Mouse (Mus musculus): ENCODE data around the gene Gm10130. TPM values are rescaled to one million over a fixed set of nuclear protein-coding genes. Genes with fewer than 3 reads are reported as not detected.

The Gm10130 gene
- polyA plus RNA-seq (2014; fragmentation: Illumina TruSeq; extraction: RNeasy Lipid Tissue Mini Kit (QIAGEN cat#74804); ENCODE audit: low replicate concordance) = 3.2 TPM

GRCm38 (mm10) chr2:150323402-150323801, at the start of gene Gm10130:
TSS of gene Gm10130 (plus strand) at chr2:150323702.

GRCm38 (mm10) chr2:150362113-150362877, 38.8 kb downstream of the Gm10130 start, which contains the start of gene 3300002I08Rik:
TSS of gene 3300002I08Rik (minus strand) at chr2:150362765.

Other genes with a start within 250 kb of the Gm10130 start
- 57.8 TPM for gene Zfp120, start 187.0 kb upstream of the Gm10130 start, polyA plus RNA-seq (2014; fragmentation: Illumina TruSeq; extraction: RNeasy Lipid Tissue Mini Kit (QIAGEN cat#74804); ENCODE audit: low replicate concordance)
- gene Gm10770, start 144.0 kb upstream of the Gm10130 start, polyA plus RNA-seq (2014; fragmentation: Illumina TruSeq; extraction: RNeasy Lipid Tissue Mini Kit (QIAGEN cat#74804); ENCODE audit: low replicate concordance) = not detected
- not detected for gene Gm14139, start 141.9 kb upstream of the Gm10130 start, polyA plus RNA-seq (2014; fragmentation: Illumina TruSeq; extraction: RNeasy Lipid Tissue Mini Kit (QIAGEN cat#74804); ENCODE audit: low replicate concordance)
- 45.8 TPM for gene Zfp937, start 105.6 kb upstream of the Gm10130 start, polyA plus RNA-seq (2014; fragmentation: Illumina TruSeq; extraction: RNeasy Lipid Tissue Mini Kit (QIAGEN cat#74804); ENCODE audit: low replicate concordance)
- 23.4 TPM for gene Gm21994, start 68.1 kb upstream of the Gm10130 start, polyA plus RNA-seq (2014; fragmentation: Illumina TruSeq; extraction: RNeasy Lipid Tissue Mini Kit (QIAGEN cat#74804); ENCODE audit: low replicate concordance)
- not detected for gene Gm14124, start 66.2 kb upstream of the Gm10130 start, polyA plus RNA-seq (2014; fragmentation: Illumina TruSeq; extraction: RNeasy Lipid Tissue Mini Kit (QIAGEN cat#74804); ENCODE audit: low replicate concordance)
- gene 3300002I08Rik, start 39.1 kb downstream of the Gm10130 start, polyA plus RNA-seq (2014; fragmentation: Illumina TruSeq; extraction: RNeasy Lipid Tissue Mini Kit (QIAGEN cat#74804); ENCODE audit: low replicate concordance) = 22.3 TPM
- gene Zfp442, start 127.8 kb downstream of the Gm10130 start, polyA plus RNA-seq (2014; fragmentation: Illumina TruSeq; extraction: RNeasy Lipid Tissue Mini Kit (QIAGEN cat#74804); ENCODE audit: low replicate concordance) = 53.3 TPM
- gene Zfp345, start 161.4 kb downstream of the Gm10130 start, polyA plus RNA-seq (2014; fragmentation: Illumina TruSeq; extraction: RNeasy Lipid Tissue Mini Kit (QIAGEN cat#74804); ENCODE audit: low replicate concordance) = not detected
- gene Cst7, start 246.7 kb downstream of the Gm10130 start, polyA plus RNA-seq (2014; fragmentation: Illumina TruSeq; extraction: RNeasy Lipid Tissue Mini Kit (QIAGEN cat#74804); ENCODE audit: low replicate concordance) = 1.7 TPM